Mouse (Mus musculus): Measurements from ENCODE around the gene Thumpd2. TPM values are rescaled to one million over a fixed set of nuclear protein-coding genes. Genes with fewer than 3 reads are reported as not detected.
A peak's percentile ranks its signal among the peaks of the same experiment; 100 is the strongest.

Thumpd2 gene
- polyA plus RNA-seq, 1 experiment from 2014 or later = 7.8 TPM

GRCm38 (mm10) chr17:81063346-81063745 is 1.5 kb downstream of the Thumpd2 start:
- H3K9ac ChIP-seq (ENCODE audit: low read depth, low read length) = no peak overlapping the region

GRCm38 (mm10) chr17:81062349-81062871 is 2.5 kb downstream of the Thumpd2 start:
- H3K4me1 ChIP-seq (ENCODE audit: control insufficient read depth, insufficient read depth, low read depth, low read length) = peaks cover 4% of the 10 kb centered on the region
- no peaks in the 10 kb centered on the region for H3K9me3 ChIP-seq (ENCODE audit: control insufficient read depth, low read length)
- H3K36me3 ChIP-seq (ENCODE audit: control insufficient read depth, insufficient read depth, low read length) = no peaks in the 10 kb centered on the region
- no peak overlapping the region for H3K4me2 ChIP-seq (ENCODE audit: low read length)
- 80% methylated on average over 6 of the region's 6 CpGs for WGBS
- no peak overlapping the region for H3K27ac ChIP-seq (ENCODE audit: low read depth, low read length)
- no peak for ATAC-seq
- H3K9ac ChIP-seq (ENCODE audit: low read depth, low read length) = no peak overlapping the region
- no peak overlapping the region for H3K4me3 ChIP-seq (ENCODE audit: low read length)
- H3K27me3 ChIP-seq (replicated peaks; ENCODE audit: control insufficient read depth, insufficient read depth, low read length) = no peaks in the 10 kb centered on the region

More at GRCm38 (mm10) chr17:81063346-81063745, 1.5 kb downstream of the Thumpd2 start:
- Histone ChIP-seq H3K4me2 (ENCODE audit: low read length) (no peak overlapping the region), H3K27me3 (replicated peaks; ENCODE audit: control insufficient read depth, insufficient read depth, low read length) (no peaks in the 10 kb centered on the region), H3K27ac (ENCODE audit: low read depth, low read length) (no peak overlapping the region), H3K4me1 (ENCODE audit: control insufficient read depth, insufficient read depth, low read depth, low read length) (peaks cover 4% of the 10 kb centered on the region), H3K36me3 (ENCODE audit: control insufficient read depth, insufficient read depth, low read length) (no peaks in the 10 kb centered on the region), H3K4me3 (ENCODE audit: low read length) (no peak overlapping the region), H3K9me3 (ENCODE audit: control insufficient read depth, low read length) (no peaks in the 10 kb centered on the region)
- no peak for ATAC-seq
- 94% methylated on average over 3 of the region's 3 CpGs for WGBS

GRCm38 (mm10) chr17:81056796-81057381 is 8.0 kb downstream of the Thumpd2 start:
- ATAC-seq = 0 out of 2 replicates have a peak, but pooled peaks have one; percentile 34
- H3K27ac ChIP-seq (ENCODE audit: low read depth, low read length) = no peak overlapping the region
- H3K27me3 ChIP-seq (replicated peaks; ENCODE audit: control insufficient read depth, insufficient read depth, low read length) = no peaks in the 10 kb centered on the region
- no peak overlapping the region for H3K4me3 ChIP-seq (ENCODE audit: low read length)
- H3K36me3 ChIP-seq (ENCODE audit: control insufficient read depth, insufficient read depth, low read length) = no peaks in the 10 kb centered on the region; the same call in 1 of the 2 replicates
- H3K4me2 ChIP-seq (ENCODE audit: low read length) = no peak overlapping the region
- no peaks in the 10 kb centered on the region for H3K9me3 ChIP-seq (ENCODE audit: control insufficient read depth, low read length)
- no peaks in the 10 kb centered on the region for H3K4me1 ChIP-seq (ENCODE audit: control insufficient read depth, insufficient read depth, low read depth, low read length)
- no peak overlapping the region for H3K9ac ChIP-seq (ENCODE audit: low read depth, low read length)
- 57% methylated on average over 8 of the region's 8 CpGs for WGBS

GRCm38 (mm10) chr17:81056035-81056434 is 8.8 kb downstream of the Thumpd2 start:
- ATAC-seq = no peak
- 65% methylated on average over 3 of the region's 3 CpGs for WGBS
- no peaks in the 10 kb centered on the region for H3K27me3 ChIP-seq (replicated peaks; ENCODE audit: control insufficient read depth, insufficient read depth, low read length)
- no peaks in the 10 kb centered on the region for H3K4me1 ChIP-seq (ENCODE audit: control insufficient read depth, insufficient read depth, low read depth, low read length)
- H3K4me2 ChIP-seq (ENCODE audit: low read length) = no peak overlapping the region
- H3K9ac ChIP-seq (ENCODE audit: low read depth, low read length) = no peak overlapping the region
- H3K36me3 ChIP-seq (ENCODE audit: control insufficient read depth, insufficient read depth, low read length) = no peaks in the 10 kb centered on the region; the same call in 1 of the 2 replicates
- H3K27ac ChIP-seq (ENCODE audit: low read depth, low read length) = no peak overlapping the region
- H3K9me3 ChIP-seq (ENCODE audit: control insufficient read depth, low read length) = no peaks in the 10 kb centered on the region
- H3K4me3 ChIP-seq (ENCODE audit: low read length) = no peak overlapping the region

- no peak overlapping the region for H3K4me2 ChIP-seq (ENCODE audit: low read length)
Observed at GRCm38 (mm10) chr17:81055522-81055921, 9.4 kb downstream of the Thumpd2 start.

GRCm38 (mm10) chr17:81053274-81053673 is 11.6 kb downstream of the Thumpd2 start:
- H3K9ac ChIP-seq (ENCODE audit: low read depth, low read length) = no peak overlapping the region
- no peaks in the 10 kb centered on the region for H3K27me3 ChIP-seq (replicated peaks; ENCODE audit: control insufficient read depth, insufficient read depth, low read length)
- no peak overlapping the region for H3K4me3 ChIP-seq (ENCODE audit: low read length)
- ATAC-seq = no peak
- H3K9me3 ChIP-seq (ENCODE audit: control insufficient read depth, low read length) = no peaks in the 10 kb centered on the region
- H3K27ac ChIP-seq (ENCODE audit: low read depth, low read length) = no peak overlapping the region
- no peaks in the 10 kb centered on the region; the same call in 1 of the 2 replicates for H3K36me3 ChIP-seq (ENCODE audit: control insufficient read depth, insufficient read depth, low read length)
- no peaks in the 10 kb centered on the region for H3K4me1 ChIP-seq (ENCODE audit: control insufficient read depth, insufficient read depth, low read depth, low read length)
- no peak overlapping the region for H3K4me2 ChIP-seq (ENCODE audit: low read length)
- 92% methylated on average over 2 of the region's 2 CpGs for WGBS

More at GRCm38 (mm10) chr17:81055522-81055921, 9.4 kb downstream of the Thumpd2 start:
- H3K27me3 ChIP-seq (replicated peaks; ENCODE audit: control insufficient read depth, insufficient read depth, low read length) = no peaks in the 10 kb centered on the region
- no peak for ATAC-seq
- H3K9ac ChIP-seq (ENCODE audit: low read depth, low read length) = no peak overlapping the region
- 96% methylated on average over 5 of the region's 5 CpGs for WGBS
- no peaks in the 10 kb centered on the region for H3K4me1 ChIP-seq (ENCODE audit: control insufficient read depth, insufficient read depth, low read depth, low read length)
- no peak overlapping the region for H3K27ac ChIP-seq (ENCODE audit: low read depth, low read length)
- no peaks in the 10 kb centered on the region for H3K9me3 ChIP-seq (ENCODE audit: control insufficient read depth, low read length)
- no peak overlapping the region for H3K4me3 ChIP-seq (ENCODE audit: low read length)
- no peaks in the 10 kb centered on the region; the same call in 1 of the 2 replicates for H3K36me3 ChIP-seq (ENCODE audit: control insufficient read depth, insufficient read depth, low read length)

GRCm38 (mm10) chr17:81047930-81048564 is 16.8 kb downstream of the Thumpd2 start:
- H3K9me3 ChIP-seq (ENCODE audit: control insufficient read depth, low read length) = no peaks in the 10 kb centered on the region
- no peak overlapping the region for H3K9ac ChIP-seq (ENCODE audit: low read depth, low read length)
- H3K36me3 ChIP-seq (ENCODE audit: control insufficient read depth, insufficient read depth, low read length) = peaks cover 3% of the 10 kb centered on the region; the same call in 1 of the 2 replicates
- H3K27ac ChIP-seq (ENCODE audit: low read depth, low read length) = no peak overlapping the region
- 75% methylated on average over 7 of the region's 7 CpGs for WGBS
- no peak for ATAC-seq
- H3K4me2 ChIP-seq (ENCODE audit: low read length) = no peak overlapping the region
- H3K4me3 ChIP-seq (ENCODE audit: low read length) = no peak overlapping the region
- no peaks in the 10 kb centered on the region for H3K27me3 ChIP-seq (replicated peaks; ENCODE audit: control insufficient read depth, insufficient read depth, low read length)
- no peaks in the 10 kb centered on the region for H3K4me1 ChIP-seq (ENCODE audit: control insufficient read depth, insufficient read depth, low read depth, low read length)

GRCm38 (mm10) chr17:81045525-81046150 is 19.2 kb downstream of the Thumpd2 start:
- no peaks in the 10 kb centered on the region for H3K9me3 ChIP-seq (ENCODE audit: control insufficient read depth, low read length)
- ATAC-seq = no peak
- no peak overlapping the region for H3K9ac ChIP-seq (ENCODE audit: low read depth, low read length)
- H3K4me3 ChIP-seq (ENCODE audit: low read length) = no peak overlapping the region
- H3K4me2 ChIP-seq (ENCODE audit: low read length) = no peak overlapping the region
- H3K4me1 ChIP-seq (ENCODE audit: control insufficient read depth, insufficient read depth, low read depth, low read length) = no peaks in the 10 kb centered on the region
- no peak overlapping the region for H3K27ac ChIP-seq (ENCODE audit: low read depth, low read length)
- WGBS = 88% methylated on average over 9 of the region's 9 CpGs
- peaks cover 5% of the 10 kb centered on the region; the same call in 1 of the 2 replicates for H3K36me3 ChIP-seq (ENCODE audit: control insufficient read depth, insufficient read depth, low read length)
- H3K27me3 ChIP-seq (replicated peaks; ENCODE audit: control insufficient read depth, insufficient read depth, low read length) = no peaks in the 10 kb centered on the region

GRCm38 (mm10) chr17:81045115-81045514 is 19.8 kb downstream of the Thumpd2 start:
- Histone ChIP-seq H3K4me2 (ENCODE audit: low read length) (no peak overlapping the region), H3K9ac (ENCODE audit: low read depth, low read length) (no peak overlapping the region), H3K27me3 (replicated peaks; ENCODE audit: control insufficient read depth, insufficient read depth, low read length) (no peaks in the 10 kb centered on the region), H3K4me3 (ENCODE audit: low read length) (no peak overlapping the region), H3K4me1 (ENCODE audit: control insufficient read depth, insufficient read depth, low read depth, low read length) (no peaks in the 10 kb centered on the region), H3K27ac (ENCODE audit: low read depth, low read length) (no peak overlapping the region), H3K36me3 (ENCODE audit: control insufficient read depth, insufficient read depth, low read length) (peaks cover 5% of the 10 kb centered on the region; the same call in 1 of the 2 replicates), H3K9me3 (ENCODE audit: control insufficient read depth, low read length) (no peaks in the 10 kb centered on the region)
- WGBS = 95% methylated on average over 6 of the region's 6 CpGs
- ATAC-seq = no peak
